Mouse (Mus musculus): ENCODE measurements at regions not wholly inside any gene's neighbourhood (a gene's known extent, or its start where the extent isn't known, plus 50 kb on each side); places are given as distances from the start of the nearest gene placed in this dataset.

GRCm38 (mm10) chr17:91226378-91226777 lies 133.5 kb upstream of the Nrxn1 start:
- no peak for DNase-seq (ENCODE audit: low spot score in 2 of 2)

GRCm38 (mm10) chr17:91225916-91226315 lies 133.0 kb upstream of the Nrxn1 start:
- DNase-seq (ENCODE audit: low spot score in 2 of 2), result no peak

GRCm38 (mm10) chr17:91216429-91216828 lies 123.6 kb upstream of the Nrxn1 start:
- DNase-seq (ENCODE audit: low spot score in 2 of 2), result peak in 1 of 2 experiments; percentile 13

- no peak for DNase-seq (ENCODE audit: low spot score in 2 of 2)
Observed at GRCm38 (mm10) chr17:91182574-91182973, 89.7 kb upstream of the Nrxn1 start.

- no peak for DNase-seq (ENCODE audit: low spot score in 2 of 2)
Observed at GRCm38 (mm10) chr17:91161834-91162233, 69.0 kb upstream of the Nrxn1 start.

Data from frontal cortex, postnatal 10 days (tissue).